Mouse (Mus musculus): Measurements from ENCODE around the gene Rpl36a. TPM values are rescaled to one million over a fixed set of nuclear protein-coding genes. Genes with fewer than 3 reads are reported as not detected.

Rpl36a gene
- total RNA-seq, 1 experiment = 1,886 TPM

DNA sequence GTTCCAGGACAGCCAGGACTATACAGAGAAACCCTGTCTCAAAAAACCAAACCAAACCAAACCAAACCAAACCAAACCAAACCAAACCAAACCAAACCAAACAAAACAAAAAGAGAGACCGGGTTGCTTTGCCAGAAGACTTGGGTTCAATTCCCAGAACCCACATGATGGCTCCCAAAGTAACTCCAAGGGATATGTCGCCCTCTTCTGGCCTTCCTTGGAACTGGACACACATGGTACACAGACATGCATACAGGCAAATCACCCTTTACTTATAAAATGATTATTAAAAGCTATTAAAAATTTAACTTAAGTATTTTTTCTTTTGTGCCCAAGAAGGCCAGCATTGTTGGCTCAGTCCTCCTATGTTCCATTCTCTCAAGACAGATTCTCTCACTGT lies 28.9 kb downstream of the Rpl36a start:
- Histone ChIP-seq H3K27ac (ENCODE audit: insufficient read depth, low read depth, low read length, poor library complexity, severe bottlenecking) (no peak overlapping the region), H3K4me3 (ENCODE audit: insufficient read depth in 1 of 2, low read depth in 1 of 2, low read length in 2 of 2, poor library complexity in 1 of 2, severe bottlenecking in 1 of 2) (no peak overlapping the region), H3K9ac (ENCODE audit: insufficient read depth, low read depth, low read length, poor library complexity, severe bottlenecking) (no peak overlapping the region), H3K9me3 (ENCODE audit: control insufficient read depth, insufficient read depth, low read depth, low read length) (no peaks in the 10 kb centered on the region), H3K36me3 (ENCODE audit: control insufficient read depth, insufficient read depth, low read length, poor library complexity, severe bottlenecking) (no peaks in the 10 kb centered on the region), H3K4me1 (ENCODE audit: control insufficient read depth in 2 of 2, insufficient read depth in 2 of 2, low read length in 2 of 2, poor library complexity in 1 of 2) (peaks cover 2 to 4% of the 10 kb centered on the region in 2 experiments; a peak in 2 of 4 replicates)
- peak; percentile 54 for DNase-seq (ENCODE audit: low read depth, low spot score)
- TF ChIP-seq ZNF384 (IDR thresholded peaks at IDR 0.05; ENCODE audit: low read depth, low read length) = no peak
- TF ChIP-seq HCFC1 (IDR thresholded peaks at IDR 0.05; ENCODE audit: borderline replicate concordance, insufficient read depth, low read length) = no peak
- TF ChIP-seq ZC3H11A (IDR thresholded peaks at IDR 0.05; ENCODE audit: borderline replicate concordance, low read depth, low read length) = no peak
- TF ChIP-seq MAFK (IDR thresholded peaks at IDR 0.05; ENCODE audit: insufficient read depth, low read depth, low read length) = no peak
- TF ChIP-seq CHD2 (IDR thresholded peaks at IDR 0.05; ENCODE audit: low read depth, low read length) = no peak
- in situ Hi-C loops (cut with MboI; ENCODE audit: low sequenced_read_pairs in 2 of 2, unreplicated experiment in 2 of 2) = no loop called here

DNA sequence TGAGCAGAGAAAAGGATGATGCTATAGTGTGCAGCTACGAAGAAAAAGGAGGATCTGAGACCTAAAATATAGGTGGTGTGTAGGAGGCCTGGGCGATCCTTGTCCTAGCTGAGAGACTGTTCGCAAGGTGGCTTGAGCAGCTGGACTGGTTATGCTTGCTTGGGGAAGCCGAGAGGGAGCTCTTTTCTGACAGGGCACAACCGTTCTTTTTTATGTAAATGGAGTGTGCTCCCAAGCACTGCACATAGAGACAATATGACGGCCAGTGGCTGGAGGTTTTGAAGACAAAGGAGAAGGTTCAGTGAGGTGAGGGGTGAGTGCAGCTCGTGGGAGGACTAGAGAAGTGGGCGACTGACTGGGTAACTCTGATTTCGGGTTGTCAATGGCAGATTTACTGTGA lies 34.2 kb downstream of the Rpl36a start:
- TF ChIP-seq MAFK (IDR thresholded peaks at IDR 0.05; ENCODE audit: insufficient read depth, low read depth, low read length) = no peak
- TF ChIP-seq HCFC1 (IDR thresholded peaks at IDR 0.05; ENCODE audit: borderline replicate concordance, insufficient read depth, low read length) = no peak
- no peak for TF ChIP-seq ZNF384 (IDR thresholded peaks at IDR 0.05; ENCODE audit: low read depth, low read length)
- no peak for TF ChIP-seq CHD2 (IDR thresholded peaks at IDR 0.05; ENCODE audit: low read depth, low read length)
- Histone ChIP-seq H3K4me1 (ENCODE audit: control insufficient read depth in 2 of 2, insufficient read depth in 2 of 2, low read length in 2 of 2, poor library complexity in 1 of 2) (no peaks in the 10 kb centered on the region; a peak in 1 of 4 replicates), H3K9ac (ENCODE audit: insufficient read depth, low read depth, low read length, poor library complexity, severe bottlenecking) (no peak overlapping the region; the same call in 1 of the 2 replicates), H3K27ac (ENCODE audit: insufficient read depth, low read depth, low read length, poor library complexity, severe bottlenecking) (no peak overlapping the region), H3K36me3 (ENCODE audit: control insufficient read depth, insufficient read depth, low read length, poor library complexity, severe bottlenecking) (no peaks in the 10 kb centered on the region), H3K9me3 (ENCODE audit: control insufficient read depth, insufficient read depth, low read depth, low read length) (no peaks in the 10 kb centered on the region), H3K4me3 (ENCODE audit: insufficient read depth in 1 of 2, low read depth in 1 of 2, low read length in 2 of 2, poor library complexity in 1 of 2, severe bottlenecking in 1 of 2) (no peak overlapping the region)
- no peak for DNase-seq (ENCODE audit: low read depth, low spot score)
- in situ Hi-C loops (cut with MboI; ENCODE audit: low sequenced_read_pairs in 2 of 2, unreplicated experiment in 2 of 2) = no loop called here

DNA sequence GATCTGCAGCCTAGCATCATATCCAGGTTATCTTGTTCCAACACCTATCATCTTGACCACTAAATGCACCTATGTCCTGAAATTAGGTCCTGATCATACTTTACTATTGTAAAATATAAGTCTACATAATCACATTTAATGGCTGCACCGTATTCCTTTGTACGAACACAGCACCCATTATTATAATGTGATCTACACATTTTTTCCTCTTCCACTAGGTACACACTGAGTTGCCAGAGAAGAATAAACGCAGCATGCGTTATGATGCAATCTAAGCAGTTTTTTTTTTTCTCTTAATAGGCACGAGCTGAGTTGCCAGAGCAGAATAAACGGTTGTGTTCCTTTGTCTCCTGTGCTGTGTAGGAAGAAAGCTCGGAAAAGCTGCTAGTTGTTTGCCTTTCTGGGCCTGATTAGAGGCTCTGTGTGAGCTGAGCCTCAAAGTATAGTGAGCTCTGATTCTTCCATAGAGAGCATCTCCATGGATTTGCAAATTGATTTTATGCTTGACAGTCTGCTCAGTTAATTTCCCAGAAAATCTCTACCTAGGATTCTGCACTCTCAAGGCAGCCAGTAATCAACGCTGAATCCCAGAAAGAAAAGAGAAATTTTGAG lies 34.9 kb downstream of the Rpl36a start:
- Histone ChIP-seq H3K27ac (ENCODE audit: insufficient read depth, low read depth, low read length, poor library complexity, severe bottlenecking) (no peak overlapping the region), H3K9ac (ENCODE audit: insufficient read depth, low read depth, low read length, poor library complexity, severe bottlenecking) (no peak overlapping the region), H3K36me3 (ENCODE audit: control insufficient read depth, insufficient read depth, low read length, poor library complexity, severe bottlenecking) (no peaks in the 10 kb centered on the region), H3K4me3 (ENCODE audit: insufficient read depth in 1 of 2, low read depth in 1 of 2, low read length in 2 of 2, poor library complexity in 1 of 2, severe bottlenecking in 1 of 2) (no peak overlapping the region), H3K9me3 (ENCODE audit: control insufficient read depth, insufficient read depth, low read depth, low read length) (no peaks in the 10 kb centered on the region), H3K4me1 (ENCODE audit: control insufficient read depth in 2 of 2, insufficient read depth in 2 of 2, low read length in 2 of 2, poor library complexity in 1 of 2) (no peaks in the 10 kb centered on the region; a peak in 1 of 4 replicates)
- TF ChIP-seq CHD2 (IDR thresholded peaks at IDR 0.05; ENCODE audit: low read depth, low read length) (no peak), ZC3H11A (IDR thresholded peaks at IDR 0.05; ENCODE audit: borderline replicate concordance, low read depth, low read length) (no peak), MAFK (IDR thresholded peaks at IDR 0.05; ENCODE audit: insufficient read depth, low read depth, low read length) (no peak), ZNF384 (IDR thresholded peaks at IDR 0.05; ENCODE audit: low read depth, low read length) (no peak), HCFC1 (IDR thresholded peaks at IDR 0.05; ENCODE audit: borderline replicate concordance, insufficient read depth, low read length) (no peak)
- in situ Hi-C loops (cut with MboI; ENCODE audit: low sequenced_read_pairs in 2 of 2, unreplicated experiment in 2 of 2) = no loop called here
- DNase-seq (ENCODE audit: low read depth, low spot score) = no peak

DNA sequence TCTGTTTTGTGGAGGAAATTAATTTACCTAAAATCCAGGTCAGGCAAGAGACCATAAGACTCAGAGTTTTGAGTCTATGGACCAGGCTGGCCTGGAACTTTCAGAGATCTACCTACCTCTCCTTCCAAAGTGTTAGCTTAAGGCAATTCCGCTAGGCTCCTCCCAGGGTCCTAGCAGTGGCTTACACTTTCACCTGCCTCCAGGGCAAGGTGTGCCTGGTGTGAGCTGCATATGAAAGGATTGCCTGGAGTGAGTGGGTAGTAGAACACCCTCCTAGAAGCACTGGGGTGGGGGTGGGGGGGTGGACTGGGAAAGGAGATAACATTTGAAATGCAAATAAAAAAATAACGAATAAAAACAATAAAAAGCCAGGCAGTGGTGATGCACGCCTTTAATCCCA lies 36.2 kb downstream of the Rpl36a start:
- peak; percentile 57 for DNase-seq (ENCODE audit: low read depth, low spot score)
- no peaks in the 10 kb centered on the region for H3K36me3 ChIP-seq (ENCODE audit: control insufficient read depth, insufficient read depth, low read length, poor library complexity, severe bottlenecking)
- TF ChIP-seq HCFC1 (IDR thresholded peaks at IDR 0.05; ENCODE audit: borderline replicate concordance, insufficient read depth, low read length) = no peak
- TF ChIP-seq MAFK (IDR thresholded peaks at IDR 0.05; ENCODE audit: insufficient read depth, low read depth, low read length) = no peak
- no peak for TF ChIP-seq CHD2 (IDR thresholded peaks at IDR 0.05; ENCODE audit: low read depth, low read length)
- no peak for TF ChIP-seq ZNF384 (IDR thresholded peaks at IDR 0.05; ENCODE audit: low read depth, low read length)
- TF ChIP-seq ZC3H11A (IDR thresholded peaks at IDR 0.05; ENCODE audit: borderline replicate concordance, low read depth, low read length) = no peak
- no peaks in the 10 kb centered on the region for H3K9me3 ChIP-seq (ENCODE audit: control insufficient read depth, insufficient read depth, low read depth, low read length)
- H3K4me1 ChIP-seq (ENCODE audit: control insufficient read depth in 2 of 2, insufficient read depth in 2 of 2, low read length in 2 of 2, poor library complexity in 1 of 2) = no peaks in the 10 kb centered on the region; a peak in 1 of 4 replicates
- H3K27ac ChIP-seq (ENCODE audit: insufficient read depth, low read depth, low read length, poor library complexity, severe bottlenecking) = no peak overlapping the region
- no peak overlapping the region for H3K9ac ChIP-seq (ENCODE audit: insufficient read depth, low read depth, low read length, poor library complexity, severe bottlenecking)
- no peak overlapping the region for H3K4me3 ChIP-seq (ENCODE audit: insufficient read depth in 1 of 2, low read depth in 1 of 2, low read length in 2 of 2, poor library complexity in 1 of 2, severe bottlenecking in 1 of 2)
- in situ Hi-C loops (cut with MboI; ENCODE audit: low sequenced_read_pairs in 2 of 2, unreplicated experiment in 2 of 2) = no loop called here
